Mouse (Mus musculus) kidney, postnatal 36 days (tissue): ENCODE measurements at regions not wholly inside any gene's neighbourhood (a gene's known extent, or its start where the extent isn't known, plus 50 kb on each side); places are given as distances from the start of the nearest gene placed in this dataset.

Source experiments
- DNase-seq, 2 experiments: peaks; one replicate each; pipeline ENCODE4 v3.0.0; 2021 to 2022; ENCODE audit warnings: mixed read lengths in 2 of 2

DNA sequence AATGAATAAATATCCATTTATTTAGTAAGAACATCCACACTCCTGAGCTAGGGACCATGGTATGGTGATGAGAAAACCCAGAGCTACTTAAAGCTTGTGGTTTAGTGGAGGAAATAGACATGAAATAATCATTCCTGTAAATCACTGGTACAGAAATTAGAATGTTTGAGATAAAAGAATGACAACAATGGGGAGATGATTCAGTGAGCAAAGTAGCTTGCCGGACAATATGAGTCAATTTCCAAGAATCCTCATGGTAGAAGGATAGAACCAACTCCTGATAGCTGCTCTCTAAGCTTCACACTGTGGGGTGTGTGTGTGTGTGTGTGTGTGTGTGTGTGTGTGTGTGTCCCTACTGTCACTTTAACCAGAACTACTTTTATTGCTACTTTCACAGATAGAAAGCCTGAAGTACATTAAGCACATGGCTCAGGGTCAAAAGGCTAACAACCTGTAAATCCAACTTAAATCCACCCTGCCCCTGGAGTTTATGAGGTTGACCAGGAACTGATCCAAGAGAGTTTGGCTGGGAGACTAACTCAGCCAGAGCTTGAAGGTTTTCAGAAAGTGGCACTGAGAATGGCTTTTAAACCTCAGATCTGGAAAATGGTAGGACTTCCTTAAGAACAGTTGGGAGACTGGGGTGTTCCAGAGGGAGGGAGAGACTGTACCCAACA, 336.9 kb upstream of the Gcfc2 start:
- no peak for DNase-seq

GRCm38 (mm10) chr6:81589727-81590126, 333.7 kb upstream of the Gcfc2 start:
- no peak for DNase-seq

DNA sequence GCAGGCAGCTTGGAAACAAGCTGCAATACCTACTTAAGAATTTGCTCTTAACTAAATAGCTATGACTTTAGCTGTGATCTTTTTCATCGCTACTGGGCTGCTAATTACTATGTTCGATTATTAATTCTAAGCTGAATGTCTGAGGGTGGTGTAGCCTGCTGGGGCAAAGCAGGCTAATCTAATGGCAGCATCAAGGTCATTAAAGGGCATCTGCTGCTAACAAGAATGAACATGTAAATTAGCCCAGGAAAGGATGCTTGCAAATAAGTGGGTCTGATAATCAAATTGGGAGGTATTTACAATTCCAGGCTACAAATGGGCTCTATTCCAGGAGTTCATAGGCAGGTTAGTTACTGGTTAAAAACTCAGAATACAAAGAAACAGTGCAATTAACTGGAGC, 327.5 kb upstream of the Gcfc2 start:
- DNase-seq = no peak

- DNase-seq = no peak
Observed at GRCm38 (mm10) chr6:81608637-81609036, 314.8 kb upstream of the Gcfc2 start.

GRCm38 (mm10) chr6:81611980-81612379, 311.5 kb upstream of the Gcfc2 start:
- DNase-seq = peak in 1 of 2 experiments; percentile 6

- no peak for DNase-seq
Observed at GRCm38 (mm10) chr6:81618018-81618417, 305.5 kb upstream of the Gcfc2 start.

- DNase-seq = no peak
Observed at GRCm38 (mm10) chr6:81621028-81621427, 302.4 kb upstream of the Gcfc2 start.

GRCm38 (mm10) chr6:81622714-81623113, 300.8 kb upstream of the Gcfc2 start:
- DNase-seq = no peak

DNA sequence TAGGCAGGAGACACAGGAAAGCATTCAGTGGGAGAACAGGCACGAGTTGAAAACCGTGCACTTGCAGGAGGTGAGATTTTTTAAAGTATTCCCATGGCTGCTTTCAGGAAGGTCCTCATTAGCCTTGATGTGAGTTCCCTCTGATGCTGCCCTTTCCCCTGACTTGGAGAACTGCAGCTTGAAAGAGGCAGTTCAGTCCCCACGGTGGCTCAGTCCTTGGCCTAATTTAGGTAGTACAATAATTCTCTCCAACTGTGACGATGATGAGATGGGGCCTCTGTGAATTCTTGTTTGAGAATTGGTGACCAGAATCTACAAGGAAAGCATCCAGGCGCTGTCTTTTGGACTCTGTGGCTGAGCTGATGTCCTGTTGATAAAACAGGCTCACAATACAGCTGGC, 298.5 kb upstream of the Gcfc2 start:
- DNase-seq = no peak

GRCm38 (mm10) chr6:81633586-81633985, 289.9 kb upstream of the Gcfc2 start:
- DNase-seq = no peak

DNA sequence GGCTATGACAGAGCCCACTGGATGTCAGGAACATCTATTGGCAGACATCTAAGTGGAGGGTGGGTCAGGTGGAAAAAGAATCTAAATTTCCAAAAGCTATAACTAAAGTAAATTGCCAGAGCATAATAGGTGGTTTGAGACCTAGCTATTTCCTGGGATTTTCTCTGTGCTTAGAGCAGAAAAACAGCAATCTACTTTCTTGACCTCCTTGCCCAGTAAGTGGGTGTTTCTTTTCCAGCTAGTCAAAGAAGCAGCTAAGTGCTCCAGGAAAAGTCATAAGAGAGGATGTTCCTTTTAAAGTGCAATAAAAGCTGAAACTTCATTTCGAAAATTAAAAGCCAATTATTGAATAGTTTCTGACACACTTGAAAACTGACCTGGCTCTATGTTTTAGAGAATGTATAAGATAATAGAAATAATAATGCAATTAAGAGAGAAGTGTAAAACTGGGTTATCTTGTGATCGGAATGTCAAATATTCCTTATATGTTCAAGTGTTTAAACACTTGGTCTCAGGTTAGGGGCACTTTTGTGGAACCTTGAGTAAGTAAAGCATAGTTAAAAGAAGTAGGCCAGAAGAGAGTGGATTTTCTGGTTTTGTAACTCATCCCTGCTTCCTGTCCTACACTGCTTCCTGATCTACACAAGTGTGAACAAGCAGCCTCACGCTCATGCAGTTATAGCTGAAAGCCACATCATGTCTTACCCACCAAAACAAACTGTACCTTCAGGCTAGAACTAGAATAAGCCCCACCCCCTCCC, 275.7 kb upstream of the Gcfc2 start:
- DNase-seq = no peak

GRCm38 (mm10) chr6:81651856-81652255, 271.6 kb upstream of the Gcfc2 start:
- DNase-seq = no peak

DNA sequence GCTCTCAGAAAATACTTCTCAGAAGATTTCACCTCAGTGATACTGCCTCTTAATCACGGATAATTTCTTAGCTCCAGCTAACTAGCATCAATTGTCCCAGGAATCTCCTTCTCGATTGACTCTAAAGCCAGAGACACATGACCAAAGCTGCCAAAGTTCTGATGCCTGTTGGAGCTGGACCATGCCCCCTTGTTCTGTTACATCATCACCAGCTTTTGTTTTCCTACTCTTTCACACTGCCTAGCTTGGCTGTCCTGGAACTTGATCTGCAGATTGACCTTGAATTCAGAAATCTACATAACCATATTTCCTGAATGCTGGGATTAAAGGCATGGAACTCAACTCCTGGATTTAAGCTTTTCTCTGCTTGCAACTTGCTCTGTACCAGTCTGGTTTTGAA, 268.3 kb upstream of the Gcfc2 start:
- DNase-seq = no peak

DNA sequence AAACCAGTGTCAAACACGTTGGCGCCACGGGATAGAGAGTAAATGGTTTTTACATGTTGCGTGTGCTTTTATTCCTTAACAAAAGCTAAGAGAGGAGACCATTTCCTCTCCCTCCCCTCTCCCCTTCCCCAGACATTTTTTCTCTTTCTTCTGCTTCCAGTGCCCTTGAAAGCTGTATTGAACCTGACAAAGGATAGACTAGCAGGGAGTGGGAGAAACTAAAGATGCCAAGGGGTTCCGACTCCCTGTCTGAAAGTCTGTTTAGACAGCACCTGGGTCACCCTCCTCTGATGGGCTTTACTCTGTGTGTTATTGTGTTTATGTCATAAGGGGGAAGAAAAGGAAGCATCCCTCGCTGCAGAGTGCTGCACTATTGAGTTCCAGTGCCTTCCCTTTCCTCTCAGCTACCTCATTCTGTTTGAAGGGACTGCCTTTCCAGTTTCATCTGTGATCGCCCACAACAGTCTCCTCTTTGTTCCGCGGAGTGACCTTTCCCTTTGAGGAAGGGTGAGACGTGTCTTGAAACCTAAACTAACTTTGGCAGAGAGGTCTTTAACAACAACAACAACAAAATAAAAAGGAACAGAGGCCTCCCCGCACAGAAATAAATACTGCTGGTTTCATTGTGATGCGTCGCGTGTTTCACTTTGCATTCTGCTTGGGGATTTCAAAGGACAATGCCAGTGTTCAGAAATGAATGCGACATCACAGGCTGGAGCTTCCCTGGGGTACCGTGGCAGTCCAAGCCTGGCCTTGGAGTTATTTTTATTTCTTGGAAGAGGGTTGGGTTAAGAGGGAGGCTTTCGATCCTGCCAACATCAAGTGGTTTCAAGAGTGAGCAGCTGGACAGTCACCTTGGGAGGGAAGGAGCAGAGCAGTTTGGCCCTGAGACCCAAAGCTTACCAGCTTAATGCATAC, 262.7 kb upstream of the Gcfc2 start:
- no peak for DNase-seq

GRCm38 (mm10) chr6:81668944-81669343, 254.5 kb upstream of the Gcfc2 start:
- DNase-seq = no peak

DNA sequence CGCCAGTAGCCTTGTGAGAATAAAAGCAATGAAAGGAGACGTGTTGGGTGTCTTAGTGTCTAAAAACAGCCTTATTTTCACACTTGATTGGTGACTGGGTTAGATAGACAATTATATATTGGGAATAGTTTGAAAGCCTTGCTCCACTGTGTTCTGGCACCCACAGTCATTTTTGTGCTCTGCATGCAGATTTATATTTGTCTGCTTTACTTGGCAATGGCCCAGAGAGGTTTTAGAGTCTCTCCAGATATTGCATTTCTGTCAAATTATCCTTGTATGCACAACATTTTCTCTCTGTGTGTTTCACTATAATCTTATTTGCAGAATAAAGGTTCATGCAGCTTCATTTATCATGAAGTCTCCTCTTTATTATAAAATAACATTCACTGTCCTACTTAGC, 250.2 kb upstream of the Gcfc2 start:
- no peak for DNase-seq

DNA sequence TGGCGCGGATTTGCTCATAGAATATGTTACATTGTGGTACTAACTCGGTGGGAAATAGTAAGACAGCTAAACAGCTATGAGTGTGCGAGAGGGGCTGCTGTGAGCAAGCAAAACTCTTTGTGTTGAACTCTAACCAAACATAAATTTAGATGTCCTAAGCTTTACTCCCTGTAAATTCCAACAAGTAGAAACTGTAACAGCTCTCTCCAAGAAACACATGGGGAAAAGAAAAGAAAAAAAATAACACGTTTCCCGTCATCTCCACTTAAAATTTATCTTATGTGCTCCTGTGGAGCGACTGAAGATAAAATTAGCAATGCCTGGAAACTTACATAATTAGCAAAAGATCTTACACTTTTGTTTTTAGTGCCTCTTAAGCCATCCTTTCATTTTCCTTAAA, 226.2 kb upstream of the Gcfc2 start:
- DNase-seq = no peak

GRCm38 (mm10) chr6:81698173-81698572, 225.3 kb upstream of the Gcfc2 start:
- DNase-seq = no peak

DNA sequence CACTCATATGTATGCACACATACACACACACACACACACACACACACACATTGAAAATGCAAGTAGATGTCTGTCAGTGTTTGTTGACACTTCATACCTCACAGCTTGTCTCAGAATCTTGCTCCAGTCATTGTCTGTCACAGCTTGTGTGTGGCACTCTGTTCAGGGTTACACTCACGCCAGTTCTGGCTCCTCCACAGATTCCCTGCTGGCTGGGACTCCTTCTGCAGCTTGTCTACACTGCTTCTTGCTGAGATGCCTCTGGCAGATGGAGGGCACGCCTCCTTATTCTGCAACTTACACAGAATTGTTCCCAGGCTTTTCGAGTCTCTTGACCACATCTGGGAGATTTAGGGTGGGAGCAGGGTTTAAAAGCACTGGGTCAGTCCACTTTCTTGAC, 208.6 kb upstream of the Gcfc2 start:
- DNase-seq = no peak

GRCm38 (mm10) chr6:81716371-81716770, 207.1 kb upstream of the Gcfc2 start:
- DNase-seq = no peak

DNA sequence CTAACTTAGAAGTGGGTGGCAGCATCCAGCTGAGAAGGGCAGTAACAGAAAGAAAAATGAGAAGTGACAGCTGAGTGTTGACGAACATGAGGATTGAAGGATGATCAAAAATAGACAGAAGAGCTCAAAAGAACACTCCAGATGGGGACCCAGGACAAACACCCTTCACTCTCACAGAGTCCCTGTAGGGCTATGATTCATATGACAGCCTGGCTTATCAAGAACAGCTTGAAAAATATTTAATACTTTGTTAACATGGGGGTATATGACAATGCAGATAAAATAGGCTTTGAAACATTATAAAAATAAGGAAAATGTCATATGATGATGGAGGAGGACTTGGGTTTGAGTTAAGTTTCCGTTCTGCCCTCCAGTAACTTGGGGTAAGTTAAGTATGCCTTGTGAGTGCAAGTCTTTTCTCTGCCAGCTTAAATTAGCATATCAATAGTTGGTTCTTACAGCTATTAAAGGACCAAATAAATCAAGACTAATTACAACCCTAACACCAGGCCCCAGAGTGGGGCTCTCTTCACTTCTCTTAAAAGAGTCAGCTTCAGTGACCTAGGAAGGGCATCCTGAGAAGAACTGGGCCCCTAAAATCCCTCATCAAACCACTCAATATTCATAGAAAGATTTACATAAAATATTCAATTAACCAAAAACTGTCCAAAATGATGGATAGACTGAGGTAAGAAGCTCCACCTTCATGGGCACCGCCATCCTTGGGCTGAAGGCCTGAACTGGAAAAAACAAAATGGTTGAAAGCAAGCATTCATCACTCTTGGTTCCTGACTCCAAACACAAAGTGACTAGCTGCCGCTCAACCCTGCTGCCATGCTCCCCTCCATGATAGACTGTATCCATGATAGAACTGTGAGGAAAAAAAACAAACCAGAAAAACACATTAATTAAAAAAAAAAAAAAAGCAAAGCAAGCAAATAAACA, 198.6 kb upstream of the Gcfc2 start:
- no peak for DNase-seq

- DNase-seq = no peak
Observed at GRCm38 (mm10) chr6:81731631-81732030, 191.8 kb upstream of the Gcfc2 start.
